Mouse (Mus musculus) left cerebral cortex, postnatal 14 days (tissue): ENCODE data around the gene Icmt. TPM values are rescaled to one million over a fixed set of nuclear protein-coding genes. Genes with fewer than 3 reads are reported as not detected.

Source experiments
- DNase-seq, 2 experiments: peaks; one replicate each; pipeline ENCODE4 v3.0.0; 2021 to 2022; ENCODE audit warnings: low spot score in 2 of 2, mixed read lengths in 1 of 2
- intact Hi-C: fragments of 180-260 bp; cut with DNase I; formaldehyde crosslinking; loops from one replicate; pipeline ENCODE4 v1.15.1; 2025
- total RNA-seq, 2 experiments: library from RNA; stranded (reverse); gene quantifications; 2 replicates each; pipeline ENCODE4 v1.2.3; 2021

Gene Icmt
- total RNA-seq, 2 experiments from 2014 or later = 43.1 to 45.0 TPM

DNA sequence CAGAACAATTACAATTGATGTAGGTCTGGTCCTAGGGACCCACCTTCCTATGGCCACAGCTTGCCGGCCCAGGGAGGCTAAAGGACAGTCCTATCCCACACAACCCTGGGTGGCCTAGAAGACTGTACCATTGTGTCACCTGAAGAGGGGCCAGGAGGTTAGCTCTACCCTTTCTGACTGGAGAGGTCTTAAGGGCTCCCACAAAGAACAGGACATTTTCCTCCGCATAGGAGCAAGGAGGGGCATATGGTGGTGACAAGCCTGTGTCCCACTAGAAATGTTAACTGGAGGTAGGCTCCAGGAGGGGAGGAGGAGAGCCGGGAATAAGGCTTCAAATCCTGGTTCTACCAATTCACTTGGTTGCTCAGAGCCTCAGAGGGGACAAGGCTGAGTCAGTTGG is 23.8 kb upstream of the Icmt start:
- DNase-seq = no peak
- intact Hi-C loops = no loop called here

DNA sequence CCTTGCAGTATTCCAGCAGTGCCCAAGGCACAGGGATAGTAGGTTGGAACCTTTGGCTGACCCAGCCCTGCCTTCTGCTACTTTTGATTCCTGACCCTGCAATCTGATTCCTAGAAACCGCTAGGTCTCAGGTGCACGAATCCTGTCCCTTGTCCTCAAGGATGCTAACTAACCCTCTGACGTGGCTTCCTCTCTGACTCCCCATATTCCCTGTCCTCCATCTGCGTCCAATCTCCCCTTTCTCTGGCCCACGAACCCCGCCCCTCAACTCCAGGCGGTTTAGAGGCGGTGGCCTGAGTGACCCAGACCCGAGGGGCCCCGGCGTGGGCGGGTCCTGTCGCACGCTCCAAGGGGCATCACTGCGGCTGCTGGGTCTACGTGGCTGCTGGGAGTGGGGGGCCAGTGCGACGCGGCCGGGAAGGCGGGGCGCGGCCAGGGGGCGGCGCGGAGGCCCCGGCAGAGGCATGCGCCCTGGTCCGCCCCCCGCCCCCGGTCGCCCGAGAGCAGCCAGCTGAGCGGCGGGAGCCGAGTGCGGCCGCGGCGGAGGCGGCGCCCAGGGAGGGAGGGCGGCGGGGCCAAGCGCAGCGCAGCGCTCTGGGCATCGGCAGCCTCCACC is 23.3 kb upstream of the Icmt start, which contains the start of gene Gpr153:
Gene Gpr153, plus strand, starts transcription at position 612 of the 616 bp plus-strand sequence.
- intact Hi-C loops = no loop called here

DNA sequence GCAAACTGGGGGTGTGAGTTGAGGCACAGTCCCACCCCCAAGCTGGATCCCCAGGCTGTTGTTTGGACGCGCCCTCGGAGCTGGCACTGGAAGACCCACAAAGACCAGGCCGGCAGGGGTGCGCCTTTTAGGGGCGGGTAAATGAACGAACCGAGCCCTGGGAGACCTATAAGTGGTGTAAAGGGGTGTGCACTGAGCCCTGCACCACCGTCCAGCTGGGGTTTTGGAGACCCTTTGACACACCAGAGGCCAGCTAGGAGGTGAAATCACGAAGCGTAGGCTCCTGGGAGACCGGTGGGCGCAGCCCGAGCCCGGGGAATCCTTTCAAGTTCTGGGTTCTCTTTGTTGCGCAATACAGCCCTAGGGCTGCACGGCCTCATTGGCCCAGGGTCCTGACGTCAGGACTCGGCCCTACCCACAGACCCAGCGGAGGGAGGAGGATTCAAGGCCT is 22.3 kb upstream of the Icmt start:
- DNase-seq = no peak
- intact Hi-C loops = no loop called here

More for the DNA sequence above, 23.3 kb upstream of the Icmt start, which contains the start of gene Gpr153:
- peak in 1 of 2 experiments; percentile 58 for DNase-seq

DNA sequence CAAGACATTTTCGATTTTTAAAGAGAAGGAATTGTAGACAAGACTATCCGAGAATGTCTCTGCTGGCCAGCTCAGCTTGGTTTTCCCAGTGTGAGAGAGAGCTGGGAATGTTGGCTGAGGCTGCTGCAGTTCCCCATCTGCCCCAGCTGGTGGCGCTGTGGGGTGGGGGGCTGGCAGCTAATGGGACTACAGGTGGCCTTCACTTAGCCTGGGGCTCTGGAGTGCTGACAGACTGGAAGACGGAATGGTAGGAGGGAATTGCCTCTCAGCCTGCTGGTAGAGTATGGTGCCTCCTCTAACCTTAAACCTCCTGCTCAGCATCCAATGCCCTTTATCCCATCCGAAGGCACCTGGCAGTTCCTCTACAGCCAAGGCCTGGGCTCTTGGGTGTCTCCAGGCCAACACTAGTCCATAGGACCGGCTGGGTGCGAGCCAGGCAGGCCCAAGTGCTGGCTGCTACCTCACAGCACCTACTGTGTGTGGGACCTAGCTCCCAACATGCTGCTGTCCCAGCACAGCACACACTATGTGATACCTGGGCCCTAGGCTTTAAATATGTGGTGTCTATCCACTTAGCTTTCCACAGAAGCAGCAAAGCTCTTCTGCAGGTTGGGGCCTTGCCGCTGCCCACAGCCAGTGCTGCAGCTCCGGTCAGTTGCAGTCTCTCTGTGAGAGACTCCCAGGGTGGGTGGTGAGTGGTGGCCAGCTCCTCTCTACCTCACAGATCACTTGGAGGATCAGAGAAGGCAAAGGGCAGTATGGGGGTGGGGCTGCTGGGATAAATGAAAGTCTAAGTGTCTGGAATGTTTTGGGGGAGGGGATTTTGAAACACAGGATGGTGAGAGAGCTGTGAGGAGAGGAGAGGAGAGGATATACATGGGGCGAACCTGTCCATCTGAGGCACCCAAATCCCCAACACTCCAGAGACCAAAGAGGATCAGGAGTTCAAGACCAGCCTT is 20.4 kb upstream of the Icmt start:
- DNase-seq = no peak
- intact Hi-C loops = no loop called here

DNA sequence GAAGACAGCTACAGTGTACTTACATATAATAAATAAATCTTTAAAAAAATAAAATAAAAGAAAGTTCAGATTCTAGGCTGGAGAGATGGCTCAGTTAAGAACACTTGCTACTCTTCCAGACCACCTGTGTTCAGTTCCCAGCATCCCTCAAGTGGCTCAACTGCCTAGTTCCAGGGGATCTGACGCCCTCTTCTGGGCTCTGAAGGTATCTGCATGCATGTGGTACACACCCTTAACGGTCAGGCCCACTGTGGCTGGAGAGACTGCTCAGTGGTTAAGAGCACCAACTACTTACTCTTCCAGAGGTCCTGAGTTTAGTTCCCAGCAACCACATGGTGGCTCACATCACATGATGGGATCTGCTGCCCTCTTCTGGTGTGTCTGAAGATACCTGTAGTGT is 19.1 kb upstream of the Icmt start:
- intact Hi-C loops = no loop called here
- no peak for DNase-seq

DNA sequence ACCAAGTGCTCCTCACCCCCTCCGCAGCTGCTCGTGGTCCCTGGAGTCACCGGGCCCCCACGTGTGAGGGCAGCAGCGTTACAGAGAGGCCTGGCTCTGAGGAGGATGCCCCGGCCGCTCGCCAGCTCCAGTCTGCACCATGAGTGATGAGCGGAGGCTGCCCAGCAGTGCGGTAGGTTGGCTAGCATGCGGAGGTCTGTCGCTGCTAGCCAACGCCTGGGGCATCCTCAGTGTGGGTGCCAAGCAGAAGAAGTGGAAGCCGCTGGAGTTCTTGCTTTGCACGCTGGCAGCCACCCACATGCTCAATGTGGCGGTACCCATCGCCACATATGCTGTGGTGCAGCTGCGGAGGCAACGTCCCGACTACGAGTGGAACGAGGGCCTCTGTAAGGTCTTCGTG is 18.0 kb upstream of the Icmt start:
- intact Hi-C loops = no loop called here
- DNase-seq = peak in 1 of 2 experiments; percentile 37

DNA sequence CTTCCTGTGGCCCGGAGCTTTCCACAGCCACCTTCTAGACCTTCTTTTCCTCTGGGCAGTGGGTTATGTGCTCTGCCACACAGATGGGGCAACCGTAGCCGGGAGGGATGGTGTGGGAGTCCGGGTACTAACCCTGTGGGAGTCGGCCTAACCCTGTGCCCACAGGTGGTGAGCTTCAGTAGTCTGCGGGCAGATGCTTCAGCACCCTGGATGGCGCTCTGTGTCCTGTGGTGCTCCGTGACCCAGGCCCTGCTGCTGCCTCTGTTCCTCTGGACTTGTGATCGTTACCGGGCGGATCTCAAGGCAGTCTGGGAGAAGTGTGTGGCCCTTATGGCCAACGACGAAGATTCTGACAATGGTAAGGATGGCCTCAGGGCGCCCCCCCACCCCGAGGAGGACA is 15.4 kb upstream of the Icmt start:
- DNase-seq = no peak
- intact Hi-C loops = no loop called here

DNA sequence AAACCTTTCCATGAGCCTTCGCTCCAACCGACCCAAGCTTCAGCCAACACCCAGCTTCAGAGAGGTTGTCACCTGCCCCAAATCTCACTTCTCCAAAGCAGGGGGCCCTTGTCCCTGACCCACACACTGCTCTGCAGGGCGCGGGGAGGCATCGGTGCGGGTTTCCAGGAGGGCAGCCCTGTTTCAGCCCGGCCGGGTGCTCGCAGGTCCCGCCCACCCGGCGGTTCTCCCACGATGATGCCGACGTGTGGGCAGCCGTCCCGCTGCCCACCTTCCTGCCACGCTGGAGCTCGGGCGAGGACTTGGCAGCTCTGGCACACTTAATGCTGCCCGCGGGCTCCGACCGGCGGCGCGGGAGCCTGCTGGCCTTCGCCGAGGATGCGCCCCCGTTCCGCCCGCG is 14.3 kb upstream of the Icmt start:
- intact Hi-C loops = no loop called here
- DNase-seq = no peak

DNA sequence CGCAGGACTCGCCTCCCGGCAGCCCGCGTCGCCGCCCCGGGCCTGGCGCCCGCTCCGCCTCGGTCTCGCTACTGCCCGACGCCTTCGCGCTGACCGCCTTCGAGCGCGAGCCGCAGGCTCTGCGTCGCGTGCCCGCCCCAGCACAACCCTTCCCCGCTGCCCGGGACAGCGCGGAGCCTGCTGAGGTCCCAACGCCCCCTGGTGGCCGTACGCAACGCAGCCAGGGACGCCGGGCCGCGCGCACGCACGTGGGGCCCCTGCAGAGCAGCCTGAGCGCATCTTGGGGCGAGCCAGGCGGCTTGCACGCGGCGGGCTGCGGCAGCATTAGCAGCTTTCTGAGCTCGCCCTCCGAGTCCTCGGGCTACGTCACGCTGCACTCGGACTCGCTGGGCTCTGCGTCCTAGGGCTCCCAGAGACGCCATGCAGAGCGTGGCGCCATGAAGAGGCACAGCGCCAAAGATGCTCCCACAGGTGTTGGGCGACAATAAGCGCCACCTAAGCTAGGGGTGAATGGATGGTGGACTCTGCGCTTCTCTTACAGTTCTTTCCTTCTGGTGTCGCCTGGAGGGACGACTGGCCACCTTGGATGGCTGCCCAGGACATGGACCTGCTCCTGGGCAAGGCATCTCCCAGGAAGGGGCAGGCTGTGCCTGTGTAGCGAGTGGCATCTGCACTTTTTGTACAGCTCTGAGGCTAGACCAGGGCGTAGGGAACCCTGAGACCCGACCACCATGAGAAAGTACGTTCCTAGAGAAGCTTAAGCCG is 13.7 kb upstream of the Icmt start:
- intact Hi-C loops = no loop called here
- peak; percentile 87 to 91 for DNase-seq

DNA sequence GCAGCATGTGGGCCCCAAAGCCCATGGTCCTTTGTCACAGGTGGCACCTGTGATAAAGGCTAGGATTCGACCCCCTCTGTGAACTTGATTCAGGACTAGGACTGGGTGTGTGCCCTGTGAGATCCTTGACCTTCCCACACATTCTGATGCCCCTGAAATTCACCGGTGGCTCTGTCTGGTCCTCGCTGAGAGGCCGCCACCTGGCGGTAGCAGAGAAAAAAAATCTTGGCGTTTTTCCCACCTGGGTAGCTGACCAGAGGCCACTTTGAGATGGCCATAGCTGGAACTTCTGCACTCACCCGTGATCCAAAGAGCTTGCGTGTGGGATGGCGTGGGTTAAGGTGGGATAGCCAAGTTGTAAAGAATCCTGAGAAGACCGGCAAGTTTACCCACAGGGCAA is 11.5 kb upstream of the Icmt start:
- peak in 1 of 2 experiments; percentile 48 for DNase-seq
- intact Hi-C loops = loop anchor here (2.0 kb wide), 2 partner anchors 69 to 113 kb away; no protein-coding TSS in a partner anchor

DNA sequence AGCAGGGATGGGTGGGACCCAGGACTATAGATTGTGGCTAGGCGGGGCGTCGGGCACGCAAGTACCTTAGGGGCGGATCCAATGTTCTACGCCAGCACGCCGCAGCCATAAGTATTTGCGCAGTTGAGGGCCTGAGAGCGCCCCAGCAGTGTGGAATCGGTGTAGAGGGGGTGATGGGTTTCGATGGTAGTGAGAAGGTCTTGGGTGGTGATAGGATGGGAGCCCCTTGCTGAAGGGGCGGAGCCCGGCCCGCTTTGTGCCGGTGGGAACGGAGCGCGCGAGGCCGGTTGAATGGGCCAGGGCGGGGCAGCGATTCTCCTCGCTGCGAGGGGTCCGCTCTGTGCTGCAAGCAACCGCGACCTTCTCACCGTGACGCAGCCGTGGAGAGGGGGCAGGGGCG is 10.8 kb upstream of the Icmt start:
- DNase-seq = peak in 1 of 2 experiments; percentile 48
- intact Hi-C loops = no loop called here

DNA sequence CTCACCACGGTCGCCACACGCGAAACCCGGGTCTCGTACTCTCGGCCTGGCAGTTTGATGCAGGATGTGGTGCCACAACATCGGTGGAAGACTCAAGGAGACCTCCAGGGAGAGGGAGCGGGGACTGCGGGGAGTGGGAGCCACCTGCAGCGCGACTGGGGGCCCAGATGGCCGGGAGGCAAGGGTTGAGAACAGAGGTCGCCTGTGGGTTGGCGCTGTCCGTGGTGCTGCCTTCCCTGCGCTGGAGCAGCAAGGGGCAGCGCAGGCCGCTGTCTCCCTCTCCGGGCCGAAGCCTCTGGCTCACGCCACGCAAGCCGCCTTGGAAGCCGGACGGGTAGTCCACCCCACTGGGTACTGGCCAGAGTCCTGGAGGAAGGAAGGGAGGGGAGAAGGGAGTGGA is 10.1 kb upstream of the Icmt start:
- intact Hi-C loops = no loop called here
- DNase-seq = peak in 1 of 2 experiments; percentile 41

DNA sequence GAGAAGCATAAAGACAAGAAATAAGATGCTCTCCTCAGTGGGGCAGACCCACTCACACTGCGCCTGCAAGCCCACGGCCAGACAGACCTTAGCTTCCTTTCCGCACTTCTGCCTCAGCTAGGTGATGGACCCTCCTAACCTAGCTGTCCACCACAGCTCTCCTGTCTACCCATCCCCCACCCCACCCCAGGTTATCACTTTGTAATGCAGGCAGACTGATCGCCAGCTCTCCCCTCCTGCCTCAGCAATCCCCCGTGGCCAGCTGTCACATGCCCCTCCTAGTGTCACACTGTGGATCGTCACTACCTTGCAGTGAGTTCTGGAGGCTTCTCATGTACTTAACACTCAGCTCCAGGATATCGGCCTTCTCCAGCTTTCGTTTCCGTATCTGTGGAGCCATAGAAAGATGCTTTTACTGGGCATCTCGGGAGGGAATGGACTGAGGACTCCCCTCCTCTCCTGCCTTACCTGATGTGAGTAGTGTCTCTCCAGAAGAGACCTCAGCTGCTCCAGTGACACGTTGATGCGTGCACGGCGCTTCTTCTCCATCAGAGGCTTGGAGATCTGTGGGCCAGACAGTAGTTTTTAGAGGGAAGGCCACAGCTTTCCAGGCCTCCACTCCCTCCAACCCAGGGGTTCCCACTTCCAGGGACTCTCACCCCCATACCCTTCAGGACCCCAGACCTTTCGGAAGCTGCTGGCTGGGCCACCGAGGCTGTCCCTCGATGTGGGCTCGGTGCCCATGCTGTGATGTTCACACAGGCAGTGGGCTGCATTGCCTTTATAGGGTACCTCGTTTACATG is 9.5 kb upstream of the Icmt start:
- intact Hi-C loops = no loop called here

DNA sequence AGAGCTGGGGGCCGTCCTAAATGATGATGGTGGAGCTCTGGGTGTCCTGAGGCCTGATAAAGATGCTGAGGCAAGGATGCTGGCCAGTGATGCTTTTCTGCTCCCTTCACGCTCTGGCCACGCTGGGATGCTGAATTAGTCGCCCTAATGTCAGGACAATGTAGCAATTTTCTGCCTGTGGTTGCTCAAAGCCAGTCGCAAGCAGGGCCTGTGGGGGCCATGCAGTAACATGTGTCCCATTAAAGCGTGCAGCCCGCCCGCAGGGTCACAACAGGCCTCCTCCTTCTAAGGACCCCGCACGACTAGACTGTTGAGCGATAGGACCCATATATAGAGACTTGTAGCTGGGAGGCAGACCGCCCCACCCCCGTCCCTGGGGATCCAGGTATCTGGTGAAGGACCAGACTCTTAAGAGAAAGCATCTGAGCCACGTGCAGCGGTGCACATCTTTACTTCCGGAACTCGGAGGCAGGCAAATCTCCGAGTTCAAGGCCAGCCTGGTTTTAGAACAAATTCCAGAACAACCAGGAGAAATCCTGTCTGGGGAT is 8.6 kb upstream of the Icmt start:
- no peak for DNase-seq
- intact Hi-C loops = no loop called here

More for the DNA sequence above, 9.5 kb upstream of the Icmt start:
- no peak for DNase-seq

DNA sequence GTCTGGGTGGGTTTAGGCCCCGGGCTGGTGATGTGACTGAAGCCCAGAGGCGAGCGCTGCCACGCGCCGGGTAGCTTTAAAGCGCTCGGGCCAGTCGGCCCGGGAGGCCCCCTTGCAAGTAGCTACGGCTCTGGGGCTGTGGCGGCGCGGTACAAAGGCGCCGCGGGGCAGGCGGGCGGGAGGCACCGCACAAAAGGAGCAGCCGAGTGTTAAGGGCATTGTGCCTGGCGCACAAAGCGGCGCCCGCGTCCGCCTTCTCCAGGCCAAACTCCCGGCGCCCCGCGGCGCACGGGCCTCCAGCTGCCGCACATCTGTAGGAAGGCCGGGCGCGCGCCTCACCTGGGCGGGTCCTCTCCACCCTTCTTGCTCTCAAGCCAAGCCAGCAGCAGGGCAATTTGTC is 6.6 kb upstream of the Icmt start:
- intact Hi-C loops = loop anchor here (10.0 kb wide), 1 partner anchor 1664 kb away; the partner anchor contains the start of gene A430005L14Rik
- DNase-seq = no peak

DNA sequence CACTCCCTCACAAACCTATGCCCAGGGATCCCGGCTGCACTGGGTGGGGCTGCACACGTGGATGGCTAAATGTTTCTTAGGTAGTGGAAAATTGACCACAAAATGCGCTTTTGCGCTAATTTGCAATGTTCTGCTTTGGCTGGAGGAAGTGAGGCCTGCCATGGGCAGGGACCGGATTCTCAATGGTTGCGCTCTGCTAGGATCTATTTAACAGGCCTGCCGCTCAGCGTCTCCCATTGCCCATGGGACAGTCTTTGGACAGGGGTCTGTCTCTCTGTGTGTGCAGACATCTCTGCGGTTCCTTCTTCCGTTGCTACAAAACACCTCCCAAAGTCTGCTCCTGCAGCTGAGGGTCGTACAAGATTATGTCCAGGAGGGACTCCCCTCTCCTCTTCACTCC is 6.0 kb upstream of the Icmt start:
- DNase-seq = no peak
- intact Hi-C loops = loop anchor here (10.0 kb wide), 1 partner anchor 1664 kb away; the partner anchor contains the start of gene A430005L14Rik

DNA sequence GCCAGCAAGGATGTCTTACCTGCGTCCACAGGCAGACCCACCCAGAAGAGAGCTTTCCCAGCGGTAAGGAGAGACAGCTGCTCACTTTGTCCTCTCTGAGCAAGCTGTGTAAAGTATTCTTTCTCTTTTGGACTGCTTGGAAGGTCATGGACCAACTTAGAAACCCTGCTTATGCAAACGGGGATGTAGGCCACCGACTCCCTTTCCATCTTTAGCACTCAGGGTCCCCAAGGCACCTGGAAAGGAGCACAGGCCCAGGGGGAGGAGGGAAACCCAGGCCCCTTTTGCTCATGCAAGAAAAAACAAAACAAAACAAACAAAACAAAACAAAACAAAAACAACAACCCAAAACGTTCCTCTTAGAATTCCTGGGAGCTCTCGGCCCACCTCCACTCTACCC is 5.5 kb upstream of the Icmt start, which contains the start of gene Hes3:
Gene Hes3, minus strand, starts transcription at position 101 of the 400 bp plus-strand sequence.
- no peak for DNase-seq
- intact Hi-C loops = loop anchor here (10.0 kb wide), 1 partner anchor 1663 kb away; the partner anchor contains the start of gene A430005L14Rik

DNA sequence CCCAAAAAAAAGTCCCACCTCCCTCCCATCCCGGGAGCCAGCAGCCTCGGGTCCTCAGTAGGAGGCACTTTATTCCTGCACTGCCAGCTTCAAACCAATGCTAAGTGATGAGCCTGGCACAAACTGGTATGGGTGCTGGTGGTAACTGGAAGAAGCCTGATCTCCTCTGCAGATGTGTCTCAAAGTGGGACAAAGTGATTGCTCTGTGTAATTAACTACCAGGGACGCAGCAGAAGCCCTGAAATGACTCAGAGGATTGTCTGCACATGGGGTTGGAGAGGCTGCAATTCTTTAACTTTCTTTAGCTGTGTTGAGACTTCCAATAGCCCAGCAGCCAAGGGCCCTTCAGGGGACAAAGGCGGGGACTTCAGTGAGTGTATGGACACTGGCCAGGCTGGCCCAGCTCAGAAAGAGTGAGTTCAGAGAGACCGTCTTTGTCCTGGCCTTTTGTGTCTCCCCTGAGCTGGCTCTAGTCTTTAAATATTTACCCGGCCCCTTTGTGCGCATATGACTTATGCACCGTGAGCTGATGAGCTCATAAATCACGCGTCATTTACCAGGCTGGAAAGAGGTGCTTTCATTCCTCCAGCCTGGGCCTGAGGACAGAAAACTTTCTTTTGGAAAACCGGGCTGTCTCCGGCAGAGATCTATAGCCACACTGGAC is 4.8 kb upstream of the Icmt start:
- DNase-seq = no peak
- intact Hi-C loops = loop anchor here (10.0 kb wide), 1 partner anchor 1663 kb away; the partner anchor contains the start of gene A430005L14Rik
